Mouse (Mus musculus) Muller cell, postnatal 12 days (primary cell): Measurements from ENCODE around the gene Fez1.

Source experiments
- DNase-seq: peaks from one replicate; pipeline ENCODE4 v3.0.0-alpha.2; 2015; ENCODE audit errors: inconsistent ontology term

Fez1 gene

GRCm38 (mm10) chr9:36821644-36822000, at the start of gene Fez1:
Fez1 (plus strand) TSS chr9:36821864.
- DNase-seq = no peak

- DNase-seq = no peak
Measured at GRCm38 (mm10) chr9:36783921-36784320, 37.7 kb upstream of the Fez1 start.

DNA sequence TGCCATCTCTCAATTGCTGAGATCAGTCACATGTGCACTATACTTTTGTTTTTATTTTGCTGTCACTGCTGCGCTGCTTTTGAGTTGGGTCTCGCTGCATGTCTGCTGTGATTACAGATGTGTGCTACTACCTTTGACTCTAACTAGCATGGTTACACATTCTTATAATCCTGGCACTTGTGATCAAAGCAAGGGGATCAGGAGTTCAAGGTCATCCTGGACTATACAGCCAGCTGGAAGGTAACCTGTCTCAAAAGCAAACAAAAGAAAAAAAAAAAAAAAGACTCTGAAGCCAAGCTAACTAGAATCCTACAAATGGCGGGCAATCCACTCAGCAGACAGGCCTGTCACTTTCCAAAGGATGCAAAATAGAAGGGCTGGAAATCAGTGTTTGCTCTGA, 29.5 kb upstream of the Fez1 start:
- no peak for DNase-seq

DNA sequence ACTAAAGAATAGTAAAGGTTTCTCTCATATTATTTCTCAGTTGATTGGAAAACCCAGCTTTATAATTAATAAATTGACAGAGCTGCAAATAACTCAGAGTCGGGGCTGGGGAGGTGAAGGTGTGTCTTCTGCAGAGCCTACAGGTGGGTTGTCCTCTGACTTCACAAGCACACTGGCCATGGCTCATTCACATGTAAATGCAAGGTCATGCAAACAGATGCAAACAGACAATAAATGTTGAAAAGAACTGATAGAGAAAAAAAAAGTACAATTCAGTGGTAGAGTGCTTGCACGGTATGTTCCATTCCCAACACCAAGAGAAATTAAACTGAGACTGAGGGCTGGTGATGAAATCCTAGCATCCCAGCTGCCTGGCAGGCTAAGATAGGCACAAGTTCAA, 27.2 kb upstream of the Fez1 start:
- no peak for DNase-seq

DNA sequence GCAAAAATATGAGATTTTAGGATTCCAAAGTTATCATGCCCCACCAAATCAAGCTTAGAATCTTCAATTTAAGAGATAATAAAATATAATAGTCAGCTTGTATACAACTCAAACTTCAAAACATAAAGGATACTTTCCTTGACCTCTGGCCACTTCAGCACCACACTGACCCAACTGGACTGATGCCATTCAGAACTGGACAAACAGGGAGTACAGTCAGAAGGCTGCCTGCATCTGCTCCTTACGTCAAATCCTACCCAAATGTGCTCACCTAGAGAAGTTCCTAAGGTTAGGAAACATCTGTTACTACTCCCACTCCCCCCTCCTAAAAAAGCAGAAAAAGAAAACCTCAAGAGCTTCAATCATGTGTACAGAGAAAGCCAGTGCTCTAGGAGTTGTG, 26.1 kb upstream of the Fez1 start:
- DNase-seq = no peak

- DNase-seq = no peak
Measured at GRCm38 (mm10) chr9:36796224-36796623, 25.4 kb upstream of the Fez1 start.

DNA sequence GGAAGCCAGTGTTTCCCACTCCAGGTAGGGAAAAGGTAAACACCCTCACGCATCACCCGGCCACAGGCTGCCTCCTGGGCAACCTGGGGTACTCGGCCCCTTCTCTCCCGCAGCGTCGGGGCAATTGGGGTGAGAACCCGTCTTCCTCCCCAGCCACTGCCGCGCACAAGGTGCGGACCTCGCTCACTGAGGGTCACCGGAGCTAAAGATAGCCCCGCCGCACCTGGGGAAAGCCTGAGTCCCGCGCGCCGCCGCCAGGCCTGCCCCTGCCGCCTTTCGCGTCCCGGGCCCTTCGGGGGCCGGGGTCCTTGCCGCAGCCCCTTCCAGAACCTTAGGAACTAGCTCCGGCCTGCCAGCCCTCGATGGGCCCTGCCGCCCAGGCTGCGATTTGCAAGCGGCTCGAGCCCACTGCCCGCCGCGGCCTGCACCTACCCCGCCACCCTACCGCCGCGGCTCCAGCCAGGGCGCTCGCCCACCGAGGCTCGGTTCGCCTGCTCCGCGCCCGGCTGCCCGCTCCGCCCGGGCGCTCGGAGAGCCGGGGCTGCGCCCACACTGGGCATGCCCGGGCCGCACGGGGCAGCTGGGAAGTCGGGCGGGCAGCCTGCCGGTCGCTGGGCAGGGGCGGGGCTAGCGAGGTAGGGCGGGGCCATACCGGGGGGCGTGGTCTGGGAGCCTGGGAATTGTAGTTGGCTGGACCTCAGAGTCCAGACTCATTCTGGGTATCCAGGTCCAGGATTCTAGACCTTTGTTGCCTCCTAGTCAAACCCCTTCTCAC, 24.7 kb upstream of the Fez1 start, which contains the start of gene Ei24:
Ei24 (minus strand) TSS at position 613 of the 775 bp plus-strand sequence.
- DNase-seq = peak; percentile 94

- no peak for DNase-seq
Measured at GRCm38 (mm10) chr9:36801961-36802360, 19.7 kb upstream of the Fez1 start.

- DNase-seq = no peak
Measured at GRCm38 (mm10) chr9:36802951-36803350, 18.7 kb upstream of the Fez1 start.

- no peak for DNase-seq
Measured at GRCm38 (mm10) chr9:36803386-36803785, 18.3 kb upstream of the Fez1 start.

- no peak for DNase-seq
Measured at GRCm38 (mm10) chr9:36803926-36804325, 17.7 kb upstream of the Fez1 start.

DNA sequence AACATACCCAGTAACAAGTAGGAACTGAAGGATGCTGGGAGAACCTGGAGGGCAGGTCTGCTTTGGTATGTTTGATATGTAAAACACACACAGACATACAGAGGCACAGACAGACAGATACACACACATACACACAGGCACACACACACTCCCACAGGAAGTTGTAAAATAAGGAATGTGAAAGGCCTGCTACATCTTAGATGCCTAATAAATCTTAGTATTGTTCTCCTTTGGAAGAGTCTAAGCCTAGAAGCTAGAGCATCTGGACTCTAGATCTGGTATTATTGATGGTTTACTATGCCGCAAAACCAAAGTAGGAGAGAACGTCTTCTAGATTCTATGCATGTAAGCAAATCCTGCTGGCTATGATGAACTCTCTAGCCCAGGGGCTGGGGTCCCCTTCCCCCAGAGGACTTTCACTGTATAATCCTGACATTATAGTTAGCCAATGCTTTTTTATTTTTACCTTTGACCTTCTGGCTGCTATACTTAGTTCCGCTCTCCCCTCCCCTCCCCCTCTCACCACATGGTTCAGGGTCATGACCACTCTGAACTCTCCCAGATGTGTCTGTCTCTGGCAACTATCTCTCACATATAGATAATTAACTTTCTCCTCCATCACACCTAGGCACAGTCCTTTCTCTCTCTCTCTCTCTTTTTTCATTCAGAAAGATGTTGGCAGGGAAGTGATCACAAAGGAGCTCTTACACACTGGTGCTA, 16.2 kb upstream of the Fez1 start:
- no peak for DNase-seq

DNA sequence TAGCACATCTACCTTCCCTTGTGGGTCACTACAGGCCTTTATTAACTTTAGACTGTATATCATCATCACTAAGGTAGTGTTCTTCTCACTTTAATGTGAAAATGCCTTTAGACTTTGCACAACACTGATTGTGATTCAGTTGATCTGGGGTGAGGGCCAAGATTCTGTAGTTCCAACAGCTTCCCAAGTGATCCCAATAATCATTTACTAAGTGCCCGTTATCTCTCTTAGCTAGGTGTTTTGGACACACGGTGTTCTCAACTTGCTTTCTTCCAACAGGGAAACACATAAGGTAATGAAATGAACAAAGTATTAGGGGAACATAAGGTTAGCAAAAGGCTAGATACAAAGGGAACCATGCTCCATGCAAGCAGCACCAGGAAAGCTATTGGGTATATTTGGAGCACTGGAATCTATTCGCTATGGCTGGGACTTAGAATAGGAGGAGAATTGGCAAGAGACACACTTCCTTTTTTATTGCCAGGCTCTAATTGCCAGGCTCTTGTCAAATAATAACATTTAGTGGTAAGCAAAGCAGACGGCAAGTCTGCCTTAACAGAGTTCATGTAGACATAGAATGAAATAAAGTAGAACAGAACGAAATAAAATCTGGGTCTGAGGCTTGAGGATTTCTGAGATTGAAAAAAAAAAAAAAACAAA, 13.4 kb upstream of the Fez1 start:
- DNase-seq = no peak

DNA sequence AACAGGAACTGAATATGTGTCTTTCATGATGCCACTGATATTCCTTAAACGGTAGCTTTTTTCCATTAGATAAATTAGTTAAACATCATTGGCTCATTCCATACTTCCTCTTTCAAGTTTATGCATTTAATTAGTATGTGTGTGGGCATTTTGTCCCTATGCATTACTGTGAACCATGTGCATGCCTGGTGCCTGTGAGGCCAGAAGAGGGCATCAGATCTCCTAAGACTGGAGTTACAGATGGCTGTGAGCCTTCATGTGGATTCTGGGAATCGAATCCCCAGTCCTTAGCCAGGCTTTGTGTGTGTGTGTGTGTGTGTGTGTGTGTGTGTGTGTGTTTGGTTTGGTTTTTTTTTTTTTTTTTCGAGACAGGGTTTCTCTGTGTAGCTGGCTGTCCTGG, 7.2 kb upstream of the Fez1 start:
- DNase-seq = no peak

DNA sequence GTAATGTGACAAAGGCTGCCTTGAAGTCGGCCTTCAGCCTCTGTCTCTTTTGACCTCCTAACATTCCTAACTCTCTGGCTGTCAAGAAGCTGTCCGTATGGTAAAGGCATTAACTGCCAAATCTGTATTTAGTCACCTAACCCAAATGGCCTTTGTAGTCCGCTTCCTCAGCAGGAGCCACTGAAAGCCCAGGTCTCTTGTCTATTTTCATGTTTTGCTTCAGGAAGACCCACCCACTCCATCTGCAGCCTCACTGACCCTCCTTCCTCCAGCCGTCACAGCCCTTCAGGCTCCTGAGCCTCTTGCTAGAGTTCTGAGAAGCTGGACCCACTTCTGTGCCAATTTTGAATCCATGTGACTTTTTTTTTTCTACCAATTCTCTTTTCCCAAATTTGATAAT, 2.8 kb upstream of the Fez1 start:
- no peak for DNase-seq

DNA sequence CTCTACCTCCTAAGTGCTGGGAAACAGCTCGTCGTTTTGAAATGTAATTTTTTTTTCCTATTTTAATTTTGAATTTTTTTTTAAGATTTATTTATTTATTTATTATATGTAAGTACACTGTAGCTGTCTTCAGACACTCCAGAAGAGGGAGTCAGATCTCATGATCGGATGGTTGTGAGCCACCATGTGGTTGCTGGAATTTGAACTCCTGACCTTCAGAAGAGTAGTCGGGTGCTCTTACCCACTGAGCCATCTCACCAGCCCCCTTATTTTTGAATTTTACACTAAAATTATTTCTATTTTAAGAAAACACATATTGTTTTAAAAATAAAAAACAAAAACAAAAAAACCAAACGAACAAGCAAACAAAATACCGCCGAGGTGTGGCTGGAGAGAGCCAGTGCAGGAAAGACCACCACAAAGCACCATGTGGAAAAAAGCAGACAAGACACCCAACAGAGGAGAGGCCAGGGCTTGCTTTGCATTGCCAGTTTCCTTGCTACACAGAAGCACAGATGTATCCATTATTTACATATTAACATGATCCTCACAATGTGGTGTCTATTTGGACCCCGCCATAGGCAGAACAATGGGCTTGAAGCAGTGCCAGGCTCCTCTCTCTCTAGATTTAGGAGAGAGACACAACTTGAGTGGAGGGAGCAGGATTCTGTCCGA, 558 bp upstream of the Fez1 start:
- no peak for DNase-seq

- no peak for DNase-seq
Measured at GRCm38 (mm10) chr9:36822024-36822423, 360 bp downstream of the Fez1 start.

- no peak for DNase-seq
Measured at GRCm38 (mm10) chr9:36826612-36827363, 5.1 kb downstream of the Fez1 start.

GRCm38 (mm10) chr9:36831401-36831800, 9.7 kb downstream of the Fez1 start:
- no peak for DNase-seq

DNA sequence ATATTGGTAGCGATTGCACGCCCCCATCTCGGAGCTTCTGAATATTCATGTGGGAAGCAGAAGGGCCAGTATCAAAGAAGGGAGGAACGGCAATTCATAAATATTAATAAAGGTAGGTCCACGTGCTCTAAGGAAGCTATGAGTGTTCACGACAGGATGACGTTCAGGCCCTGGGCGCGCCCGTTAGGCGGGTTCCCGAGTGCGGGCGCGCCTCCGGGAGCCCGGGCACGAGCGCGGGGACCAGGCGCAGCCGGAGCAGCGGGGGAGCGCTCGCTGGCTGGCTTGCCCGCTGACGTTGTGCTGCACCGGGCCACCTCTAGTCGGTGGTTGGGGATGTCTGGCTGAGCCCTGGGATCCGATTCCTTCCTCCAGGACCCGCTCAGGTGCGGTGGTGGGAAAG, 10.9 kb downstream of the Fez1 start:
- peak; percentile 84 for DNase-seq
